Mouse (Mus musculus) thymus, adult 2 months (tissue): ENCODE data around the gene Rap2a. TPM values are rescaled to one million over a fixed set of nuclear protein-coding genes. Genes with fewer than 3 reads are reported as not detected.

ENCODE experiments used
- DNase-seq: peaks from one replicate; pipeline ENCODE4 v3.0.0; 2021
- H3K27ac ChIP-seq: fragments of 200-500 bp; 2 replicates; pipeline ENCODE4 v1.5.1; 2012; ENCODE audit warnings: low read length, control low read depth; ENCODE audit not compliant: control insufficient read depth, insufficient read depth
- H3K27me3 ChIP-seq: fragments of 200-500 bp; 2 replicates; pipeline ENCODE4 v1.6.1; 2012; ENCODE audit warnings: mild to moderate bottlenecking, low read length, moderate library complexity, mixed read lengths; ENCODE audit not compliant: control insufficient read depth, insufficient read depth
- H3K36me3 ChIP-seq: fragments of 200-500 bp; 2 replicates; pipeline ENCODE4 v1.6.1; 2012; ENCODE audit warnings: mild to moderate bottlenecking, low read length, moderate library complexity; ENCODE audit not compliant: control insufficient read depth, insufficient read depth
- H3K4me1 ChIP-seq: fragments of 200-500 bp; replicated peaks from 2 replicates; pipeline ENCODE4 v1.6.1; 2012; ENCODE audit warnings: low read length; ENCODE audit not compliant: control insufficient read depth, insufficient read depth
- H3K4me3 ChIP-seq: fragments of 200-500 bp; 2 replicates; pipeline ENCODE4 v1.5.1; 2012; ENCODE audit warnings: mild to moderate bottlenecking, low read length, control low read depth, moderate library complexity; ENCODE audit not compliant: control insufficient read depth, insufficient read depth
- CTCF ChIP-seq: fragments of 200-500 bp; IDR thresholded peaks from 2 replicates; pipeline ENCODE4 v1.5.1; 2012; ENCODE audit warnings: mild to moderate bottlenecking, control low read depth, low read length, moderate library complexity, borderline replicate concordance; ENCODE audit not compliant: control insufficient read depth, poor library complexity, insufficient read depth; ENCODE audit errors: extremely low read depth
- POLR2A ChIP-seq: fragments of 200-500 bp; IDR thresholded peaks from 2 replicates; pipeline ENCODE4 v1.6.1; 2012; ENCODE audit warnings: mild to moderate bottlenecking, low read length, control low read depth, moderate library complexity; ENCODE audit not compliant: control insufficient read depth, poor library complexity, insufficient read depth; ENCODE audit errors: extremely low read depth
- WGBS: fragments of 180-500 bp; shearing (Covaris S2); methylation state at CpG from one replicate; pipeline ENCODE4 v1.1.7; 2018; 5-methylcytosine and 5-hydroxymethylcytosine counted together
- polyA plus RNA-seq: library from polyadenylated mRNA; depleted of rRNA; stranded (reverse); fragments of >200 nt; gene quantifications from 2 replicates; pipeline ENCODE4 v1.2.3, GENCODE M21; 2012

Gene Rap2a
- polyA plus RNA-seq, 1 experiment: 9.8 TPM

GRCm38 (mm10) chr14:120514821-120515271 is 36.6 kb downstream of the Rap2a start:
- H3K4me1 ChIP-seq: no peaks in the 10 kb centered on the region
- H3K27me3 ChIP-seq: no peaks in the 10 kb centered on the region
- TF ChIP-seq CTCF (no peak), POLR2A (no peak)
- 88% methylated on average over 4 of the region's 4 CpGs for WGBS
- DNase-seq: no peak
- no peaks in the 10 kb centered on the region for H3K36me3 ChIP-seq
- no peak overlapping the region for H3K27ac ChIP-seq
- H3K4me3 ChIP-seq: no peak overlapping the region

DNA sequence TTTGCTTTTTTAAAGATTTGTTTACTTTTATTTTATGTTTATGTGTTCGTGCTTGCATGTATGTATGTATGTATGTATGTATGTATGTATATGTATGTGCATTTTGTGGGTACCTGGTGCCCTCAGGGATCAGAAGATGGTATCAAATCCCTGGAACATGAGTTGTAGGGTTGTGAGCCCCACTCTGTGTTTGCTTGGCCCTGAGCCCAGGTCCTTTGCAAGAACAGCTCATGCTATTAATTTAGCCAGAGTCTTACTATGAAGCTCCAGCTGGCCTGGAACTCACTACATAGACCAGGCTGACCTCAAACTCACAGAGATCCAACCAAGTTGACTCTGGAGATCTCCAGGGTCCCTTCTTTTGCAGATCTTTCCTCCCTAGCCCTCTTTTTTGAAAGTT is 37.1 kb downstream of the Rap2a start:
- no peaks in the 10 kb centered on the region for H3K4me1 ChIP-seq
- H3K4me3 ChIP-seq: no peak overlapping the region
- 85% methylated on average over 1 of the region's 1 CpGs for WGBS
- TF ChIP-seq POLR2A (no peak), CTCF (no peak)
- H3K27me3 ChIP-seq: no peaks in the 10 kb centered on the region
- DNase-seq: no peak
- no peak overlapping the region for H3K27ac ChIP-seq
- no peaks in the 10 kb centered on the region for H3K36me3 ChIP-seq

DNA sequence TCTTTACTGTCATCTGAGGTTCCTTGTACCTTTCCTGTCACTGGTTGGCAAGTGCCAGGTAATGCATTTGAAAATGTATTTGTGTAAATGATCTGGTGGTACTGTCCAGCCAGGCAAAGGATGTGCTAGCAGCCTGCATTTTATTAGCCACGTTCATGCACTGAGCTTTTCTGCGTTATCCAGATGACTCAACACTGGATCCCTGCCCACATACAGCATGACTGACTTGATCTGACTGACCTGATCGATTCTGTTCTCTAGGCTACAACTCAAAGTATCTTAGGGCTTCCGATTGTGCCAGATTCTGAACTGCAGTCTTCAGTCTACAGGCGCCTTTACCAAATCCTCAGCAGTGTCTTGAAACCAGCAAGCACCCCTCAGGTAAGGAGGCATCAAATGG is 40.5 kb downstream of the Rap2a start:
- Histone ChIP-seq H3K27me3 (no peaks in the 10 kb centered on the region), H3K27ac (no peak overlapping the region), H3K36me3 (no peaks in the 10 kb centered on the region), H3K4me1 (peaks cover 3% of the 10 kb centered on the region), H3K4me3 (no peak overlapping the region)
- TF ChIP-seq CTCF: no peak
- DNase-seq: no peak
- WGBS: 94% methylated on average over 5 of the region's 5 CpGs

DNA sequence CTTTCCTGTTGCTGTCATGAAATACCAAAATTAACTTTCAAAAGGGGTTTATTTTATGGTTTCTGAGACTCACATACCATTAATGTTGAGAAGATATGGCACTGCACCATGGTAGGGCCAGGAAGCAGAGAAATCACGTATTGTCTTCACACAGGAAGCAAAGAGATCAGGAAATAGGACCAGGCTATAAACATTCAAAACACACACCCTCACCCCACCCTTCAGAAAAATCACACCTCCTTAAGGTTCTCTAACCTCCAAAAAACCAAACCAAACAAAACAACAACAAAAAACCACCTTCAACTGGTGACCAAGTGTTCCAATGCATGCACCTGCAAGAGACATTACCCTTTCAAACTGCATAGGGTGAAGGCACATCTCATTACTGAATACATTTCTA is 41.7 kb downstream of the Rap2a start:
- DNase-seq: no peak
- TF ChIP-seq CTCF (no peak), POLR2A (no peak)
- Histone ChIP-seq H3K4me3 (no peak overlapping the region), H3K36me3 (no peaks in the 10 kb centered on the region), H3K4me1 (peaks cover 3% of the 10 kb centered on the region), H3K27me3 (no peaks in the 10 kb centered on the region), H3K27ac (no peak overlapping the region)
- WGBS: 56% methylated on average over 1 of the region's 1 CpGs

DNA sequence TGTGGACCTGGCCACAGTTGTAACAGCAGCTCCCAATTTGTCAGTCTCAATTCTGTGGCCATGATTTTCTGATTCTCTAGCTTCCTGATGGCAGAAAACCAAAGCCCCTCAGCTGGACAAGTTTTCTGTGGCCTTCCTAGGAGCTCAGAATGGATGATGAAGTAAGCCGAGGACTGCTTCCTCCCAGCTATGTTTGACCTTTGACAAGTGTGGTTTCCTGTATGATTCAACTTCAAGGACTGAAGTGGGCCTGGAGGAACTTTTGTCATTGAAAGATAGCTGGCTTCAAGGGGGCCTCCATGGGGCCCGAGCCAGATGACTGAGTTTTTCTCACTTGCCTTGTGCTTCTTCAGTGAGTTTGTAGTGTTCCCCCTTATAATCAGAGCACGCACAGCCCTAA is 42.6 kb downstream of the Rap2a start:
- TF ChIP-seq CTCF (no peak), POLR2A (no peak)
- no peaks in the 10 kb centered on the region for H3K27me3 ChIP-seq
- no peak for DNase-seq
- no peak overlapping the region for H3K4me3 ChIP-seq
- 11% methylated on average over 3 of the region's 3 CpGs for WGBS
- peaks cover 3% of the 10 kb centered on the region for H3K4me1 ChIP-seq
- no peaks in the 10 kb centered on the region for H3K36me3 ChIP-seq
- H3K27ac ChIP-seq: no peak overlapping the region

- H3K4me3 ChIP-seq: no peak overlapping the region
- TF ChIP-seq POLR2A: no peak
- no peak for TF ChIP-seq CTCF
- H3K4me1 ChIP-seq: peaks cover 3% of the 10 kb centered on the region
- 93% methylated on average over 5 of the region's 5 CpGs for WGBS
- no peaks in the 10 kb centered on the region for H3K27me3 ChIP-seq
- H3K36me3 ChIP-seq: no peaks in the 10 kb centered on the region
- no peak for DNase-seq
- H3K27ac ChIP-seq: no peak overlapping the region
These were observed 45.1 kb downstream of the Rap2a start for GRCm38 (mm10) chr14:120523296-120523695.

DNA sequence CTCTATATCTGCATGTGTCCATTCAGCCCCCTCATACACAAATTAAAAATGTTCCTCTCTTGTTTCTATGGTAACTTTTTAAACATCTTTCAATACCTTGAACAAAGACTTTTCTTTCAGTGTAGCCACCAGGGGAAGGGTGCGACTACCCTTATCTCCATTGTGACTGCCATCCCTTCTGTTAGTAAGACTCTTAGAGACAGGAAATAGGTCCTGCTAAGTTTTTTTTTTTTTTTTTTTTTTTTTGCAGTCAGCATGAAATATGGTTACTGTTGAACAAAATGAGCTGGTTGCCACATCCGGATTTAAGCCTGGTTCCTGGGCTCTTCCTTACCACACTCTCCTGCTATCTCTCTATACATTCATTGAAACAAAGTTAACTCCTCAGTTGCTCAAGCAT is 47.4 kb downstream of the Rap2a start:
- Histone ChIP-seq H3K36me3 (no peaks in the 10 kb centered on the region), H3K4me3 (no peak overlapping the region), H3K4me1 (peaks cover 3% of the 10 kb centered on the region), H3K27me3 (no peaks in the 10 kb centered on the region), H3K27ac (no peak overlapping the region)
- TF ChIP-seq CTCF (no peak), POLR2A (no peak)
- 2% methylated on average over 2 of the region's 2 CpGs for WGBS
- DNase-seq: no peak
